Mouse (Mus musculus): ENCODE measurements around the gene 1520401A03Rik. TPM values are rescaled to one million over a fixed set of nuclear protein-coding genes. Genes with fewer than 3 reads are reported as not detected.

The 1520401A03Rik gene
- polyA plus RNA-seq, 1 experiment from 2014 or later = 0.19 TPM

- no peak within 1 kb of the TSS for H3K27ac ChIP-seq (ENCODE audit: low read length)
These were observed 45.3 kb downstream of the 1520401A03Rik start, which contains the start of gene Tnfrsf12a for GRCm38 (mm10) chr17:23677236-23677679. TSS of gene Tnfrsf12a (minus strand) at chr17:23677468.

GRCm38 (mm10) chr17:23676473-23677031, 46.0 kb downstream of the 1520401A03Rik start:
- Histone ChIP-seq H3K27ac (ENCODE audit: low read length) (no peak overlapping the region), H3K36me3 (ENCODE audit: control insufficient read depth, insufficient read depth, low read length) (no peaks in the 10 kb centered on the region), H3K4me2 (ENCODE audit: low read length) (peak overlapping the region; percentile 75), H3K9me3 (replicated peaks; ENCODE audit: control insufficient read depth, low read length, poor library complexity, severe bottlenecking) (no peaks in the 10 kb centered on the region), H3K9ac (ENCODE audit: low read depth, low read length) (peak overlapping the region; percentile 43), H3K4me3 (ENCODE audit: low read depth, low read length) (peak overlapping the region; percentile 43), H3K4me1 (ENCODE audit: control insufficient read depth, insufficient read depth, low read length) (peaks cover 35% of the 10 kb centered on the region), H3K27me3 (ENCODE audit: control insufficient read depth, insufficient read depth, low read depth, low read length) (peaks cover 36% of the 10 kb centered on the region)
- no peak for ATAC-seq
- WGBS = 0% methylated on average over 29 of the region's 37 CpGs

More at GRCm38 (mm10) chr17:23677236-23677679, 45.3 kb downstream of the 1520401A03Rik start, which contains the start of gene Tnfrsf12a:
- WGBS = under 1% methylated on average over 34 of the region's 34 CpGs
- no peaks in the 10 kb centered on the region for H3K9me3 ChIP-seq (replicated peaks; ENCODE audit: control insufficient read depth, low read length, poor library complexity, severe bottlenecking)
- peak within 1 kb of the TSS; percentile 43 for H3K9ac ChIP-seq (ENCODE audit: low read depth, low read length)
- H3K36me3 ChIP-seq (ENCODE audit: control insufficient read depth, insufficient read depth, low read length) = no peaks in the 10 kb centered on the region
- ATAC-seq = no peak
- peaks cover 43% of the 10 kb centered on the region for H3K27me3 ChIP-seq (ENCODE audit: control insufficient read depth, insufficient read depth, low read depth, low read length)
- H3K4me2 ChIP-seq (ENCODE audit: low read length) = peak within 1 kb of the TSS; percentile 75
- H3K4me3 ChIP-seq (ENCODE audit: low read depth, low read length) = peak within 1 kb of the TSS; percentile 43
- peaks cover 35% of the 10 kb centered on the region for H3K4me1 ChIP-seq (ENCODE audit: control insufficient read depth, insufficient read depth, low read length)

DNA sequence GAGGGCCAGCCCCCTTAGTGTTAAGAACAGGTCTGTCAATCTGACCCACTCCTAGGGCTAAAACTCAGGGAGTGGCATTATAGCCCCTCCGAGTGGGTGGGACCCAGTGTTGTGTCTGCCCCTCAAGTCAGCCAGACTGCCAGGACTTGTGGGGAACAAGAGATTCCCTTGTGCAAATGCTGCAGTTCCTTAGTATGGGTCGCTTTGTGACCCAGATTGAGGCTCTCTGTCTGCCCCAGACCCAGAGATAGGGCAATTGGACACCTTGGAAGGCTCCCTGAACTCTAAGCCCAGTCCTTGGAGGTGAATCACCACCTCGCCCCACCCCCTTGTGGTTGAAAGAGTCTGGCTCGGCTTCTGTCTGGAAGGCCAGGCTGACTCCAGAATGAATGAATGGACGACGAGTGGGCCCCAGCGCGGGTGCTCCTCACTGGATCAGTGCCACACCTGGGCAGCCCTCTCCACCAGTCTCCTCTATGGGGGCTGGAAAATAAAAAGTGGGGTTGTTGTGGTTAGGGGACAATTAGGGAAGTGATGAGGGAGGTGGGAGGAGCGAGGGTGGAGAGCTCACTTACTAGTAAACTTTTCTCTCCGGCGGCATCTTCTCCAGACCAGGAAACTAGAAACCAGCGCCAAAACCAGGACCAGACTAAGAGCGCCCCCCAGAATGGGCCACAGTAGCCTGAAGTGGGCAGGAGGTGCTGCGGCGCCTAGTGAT, 46.9 kb downstream of the 1520401A03Rik start:
- ATAC-seq = no peak
- H3K4me3 ChIP-seq (ENCODE audit: low read depth, low read length) = peak overlapping the region; percentile 43; the same call in 1 of the 2 replicates
- H3K9ac ChIP-seq (ENCODE audit: low read depth, low read length) = no peak overlapping the region
- no peaks in the 10 kb centered on the region for H3K9me3 ChIP-seq (replicated peaks; ENCODE audit: control insufficient read depth, low read length, poor library complexity, severe bottlenecking)
- 13% methylated on average over 15 of the region's 15 CpGs for WGBS
- no peak overlapping the region for H3K27ac ChIP-seq (ENCODE audit: low read length)
- peaks cover 35% of the 10 kb centered on the region for H3K4me1 ChIP-seq (ENCODE audit: control insufficient read depth, insufficient read depth, low read length)
- peaks cover 28% of the 10 kb centered on the region for H3K27me3 ChIP-seq (ENCODE audit: control insufficient read depth, insufficient read depth, low read depth, low read length)
- no peaks in the 10 kb centered on the region for H3K36me3 ChIP-seq (ENCODE audit: control insufficient read depth, insufficient read depth, low read length)
- peak overlapping the region; percentile 75; the same call in 1 of the 2 replicates for H3K4me2 ChIP-seq (ENCODE audit: low read length)

GRCm38 (mm10) chr17:23675127-23675526, 47.5 kb downstream of the 1520401A03Rik start:
- Histone ChIP-seq H3K36me3 (ENCODE audit: control insufficient read depth, insufficient read depth, low read length) (no peaks in the 10 kb centered on the region), H3K4me2 (ENCODE audit: low read length) (no peak overlapping the region), H3K9ac (ENCODE audit: low read depth, low read length) (no peak overlapping the region), H3K4me1 (ENCODE audit: control insufficient read depth, insufficient read depth, low read length) (peaks cover 35% of the 10 kb centered on the region), H3K27ac (ENCODE audit: low read length) (no peak overlapping the region), H3K27me3 (ENCODE audit: control insufficient read depth, insufficient read depth, low read depth, low read length) (peaks cover 22% of the 10 kb centered on the region), H3K4me3 (ENCODE audit: low read depth, low read length) (no peak overlapping the region), H3K9me3 (replicated peaks; ENCODE audit: control insufficient read depth, low read length, poor library complexity, severe bottlenecking) (no peaks in the 10 kb centered on the region)
- WGBS = 62% methylated on average over 5 of the region's 5 CpGs
- ATAC-seq = no peak

- WGBS = 39% methylated on average over 9 of the region's 9 CpGs
- peak; percentile 9 for ATAC-seq
- H3K27ac ChIP-seq (ENCODE audit: low read length) = peak overlapping the region; percentile 87; the same call in 1 of the 2 replicates
These were observed 48.2 kb downstream of the 1520401A03Rik start for GRCm38 (mm10) chr17:23674271-23674952.

DNA sequence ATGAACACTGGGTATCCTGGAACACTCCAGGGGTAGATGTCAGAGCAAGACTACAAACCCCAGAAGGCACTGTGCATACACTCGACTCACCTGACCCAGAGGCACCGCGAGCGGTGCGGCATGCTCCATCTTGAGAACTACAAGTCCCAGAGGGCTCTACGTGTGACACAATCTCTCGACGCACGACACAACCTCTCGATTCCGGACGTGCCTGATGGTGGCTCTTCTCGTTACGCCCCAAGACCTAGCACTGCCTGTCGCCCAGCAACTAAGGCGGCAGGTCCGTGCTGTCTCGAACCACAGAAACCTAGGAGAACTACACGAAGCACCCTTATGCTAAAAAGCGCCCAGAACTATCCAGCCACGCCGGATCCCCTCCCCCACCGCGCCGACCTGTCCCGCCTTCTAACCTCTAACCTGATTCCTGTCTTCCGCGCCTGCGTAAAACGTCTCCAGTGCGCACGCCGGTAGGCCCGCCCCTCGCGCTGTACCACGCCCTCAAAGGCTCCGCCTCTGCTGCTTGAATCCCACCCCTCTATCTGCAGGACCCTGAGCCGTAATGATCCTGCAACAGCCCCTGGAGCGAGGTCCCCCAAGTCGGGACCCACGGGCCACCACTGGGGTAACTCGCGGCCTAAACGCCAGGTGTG, 49.0 kb downstream of the 1520401A03Rik start, which contains the start of the genes Hcfc1r1 and Thoc6:
Gene Hcfc1r1 (plus strand): TSS at position 173 of the 650 bp plus-strand sequence.
Gene Thoc6 (minus strand): TSS at position 459 of the 650 bp plus-strand sequence.
- Histone ChIP-seq H3K9me3 (replicated peaks; ENCODE audit: control insufficient read depth, low read length, poor library complexity, severe bottlenecking) (no peaks in the 10 kb centered on the region), H3K4me2 (ENCODE audit: low read length) (peak within 1 kb of the TSS; percentile 59), H3K36me3 (ENCODE audit: control insufficient read depth, insufficient read depth, low read length) (peaks cover 5% of the 10 kb centered on the region; the same call in 1 of the 2 replicates), H3K9ac (ENCODE audit: low read depth, low read length) (peak within 1 kb of the TSS; percentile 80), H3K4me3 (ENCODE audit: low read depth, low read length) (peak within 1 kb of the TSS; percentile 67), H3K27me3 (ENCODE audit: control insufficient read depth, insufficient read depth, low read depth, low read length) (peaks cover 11% of the 10 kb centered on the region), H3K4me1 (ENCODE audit: control insufficient read depth, insufficient read depth, low read length) (peaks cover 35% of the 10 kb centered on the region), H3K27ac (ENCODE audit: low read length) (peak within 1 kb of the TSS; percentile 87)
- WGBS = under 1% methylated on average over 45 of the region's 45 CpGs
- peak; percentile 96 for ATAC-seq

More at GRCm38 (mm10) chr17:23674271-23674952, 48.2 kb downstream of the 1520401A03Rik start:
- H3K4me3 ChIP-seq (ENCODE audit: low read depth, low read length) = peak overlapping the region; percentile 67
- H3K4me1 ChIP-seq (ENCODE audit: control insufficient read depth, insufficient read depth, low read length) = peaks cover 35% of the 10 kb centered on the region
- peaks cover 14% of the 10 kb centered on the region for H3K27me3 ChIP-seq (ENCODE audit: control insufficient read depth, insufficient read depth, low read depth, low read length)
- H3K36me3 ChIP-seq (ENCODE audit: control insufficient read depth, insufficient read depth, low read length) = 0 out of 2 replicates have a peak, but pooled peaks cover 2% of the 10 kb centered on the region
- H3K9me3 ChIP-seq (replicated peaks; ENCODE audit: control insufficient read depth, low read length, poor library complexity, severe bottlenecking) = no peaks in the 10 kb centered on the region
- peak overlapping the region; percentile 80 for H3K9ac ChIP-seq (ENCODE audit: low read depth, low read length)
- H3K4me2 ChIP-seq (ENCODE audit: low read length) = peak overlapping the region; percentile 59

GRCm38 (mm10) chr17:23672761-23673160, 49.8 kb downstream of the 1520401A03Rik start:
- peaks cover 35% of the 10 kb centered on the region for H3K4me1 ChIP-seq (ENCODE audit: control insufficient read depth, insufficient read depth, low read length)
- peaks cover 11% of the 10 kb centered on the region for H3K27me3 ChIP-seq (ENCODE audit: control insufficient read depth, insufficient read depth, low read depth, low read length)
- H3K4me2 ChIP-seq (ENCODE audit: low read length) = peak overlapping the region; percentile 59
- peak overlapping the region; percentile 80 for H3K9ac ChIP-seq (ENCODE audit: low read depth, low read length)
- WGBS = 69% methylated on average over 3 of the region's 3 CpGs
- H3K9me3 ChIP-seq (replicated peaks; ENCODE audit: control insufficient read depth, low read length, poor library complexity, severe bottlenecking) = no peaks in the 10 kb centered on the region
- no peak overlapping the region; the same call in 1 of the 2 replicates for H3K27ac ChIP-seq (ENCODE audit: low read length)
- peaks cover 5% of the 10 kb centered on the region; the same call in 1 of the 2 replicates for H3K36me3 ChIP-seq (ENCODE audit: control insufficient read depth, insufficient read depth, low read length)
- peak overlapping the region; percentile 67 for H3K4me3 ChIP-seq (ENCODE audit: low read depth, low read length)
- ATAC-seq = peak; percentile 0; the same call in 1 of the 2 replicates

GRCm38 (mm10) chr17:23671519-23671918, 51.1 kb downstream of the 1520401A03Rik start:
- Histone ChIP-seq H3K36me3 (ENCODE audit: control insufficient read depth, insufficient read depth, low read length) (peaks cover 9% of the 10 kb centered on the region), H3K4me1 (ENCODE audit: control insufficient read depth, insufficient read depth, low read length) (peaks cover 24% of the 10 kb centered on the region), H3K9me3 (replicated peaks; ENCODE audit: control insufficient read depth, low read length, poor library complexity, severe bottlenecking) (no peaks in the 10 kb centered on the region), H3K9ac (ENCODE audit: low read depth, low read length) (no peak overlapping the region), H3K27me3 (ENCODE audit: control insufficient read depth, insufficient read depth, low read depth, low read length) (peaks cover 11% of the 10 kb centered on the region), H3K4me3 (ENCODE audit: low read depth, low read length) (no peak overlapping the region), H3K4me2 (ENCODE audit: low read length) (no peak overlapping the region), H3K27ac (ENCODE audit: low read length) (no peak overlapping the region)
- ATAC-seq = no peak
- 94% methylated on average over 3 of the region's 3 CpGs for WGBS

Data from midbrain, embryonic 16.5 days (tissue).